Mouse (Mus musculus) MEL-GATA-1-ER (cell line): ENCODE results near the gene Pim1.
"Not testable (repeated sequence)": the region's sequence is repeated elsewhere in the genome, so short reads cannot be mapped to it uniquely, and the experiment has no call there.

ENCODE experiments used
- DNase-seq: peaks from one replicate; pipeline ENCODE4 v3.0.0-alpha.2; 2012; ENCODE audit warnings: low read depth; ENCODE audit errors: extremely low read depth

Gene Pim1

DNA sequence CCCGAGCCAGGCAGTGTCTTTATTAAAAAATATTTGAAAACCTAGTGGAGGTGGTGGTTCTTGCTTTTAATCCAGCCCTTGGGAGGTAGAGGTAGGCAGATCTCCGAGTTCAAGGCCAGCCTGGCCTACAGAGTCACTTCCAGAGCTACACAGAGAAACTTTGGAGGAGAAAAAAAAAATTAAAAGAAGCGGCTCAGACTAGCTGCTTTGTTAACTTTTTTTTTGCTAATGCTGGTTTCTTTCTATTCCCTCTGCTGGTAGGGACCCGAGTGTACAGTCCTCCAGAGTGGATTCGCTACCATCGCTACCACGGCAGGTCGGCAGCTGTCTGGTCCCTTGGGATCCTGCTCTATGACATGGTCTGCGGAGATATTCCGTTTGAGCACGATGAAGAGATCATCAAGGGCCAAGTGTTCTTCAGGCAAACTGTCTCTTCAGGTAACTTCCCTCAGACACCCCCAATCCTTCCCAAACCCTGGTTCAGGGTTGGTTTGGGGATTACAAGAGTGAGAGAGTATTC lies 3.0 kb downstream of the Pim1 start:
- DNase-seq, result no peak

DNA sequence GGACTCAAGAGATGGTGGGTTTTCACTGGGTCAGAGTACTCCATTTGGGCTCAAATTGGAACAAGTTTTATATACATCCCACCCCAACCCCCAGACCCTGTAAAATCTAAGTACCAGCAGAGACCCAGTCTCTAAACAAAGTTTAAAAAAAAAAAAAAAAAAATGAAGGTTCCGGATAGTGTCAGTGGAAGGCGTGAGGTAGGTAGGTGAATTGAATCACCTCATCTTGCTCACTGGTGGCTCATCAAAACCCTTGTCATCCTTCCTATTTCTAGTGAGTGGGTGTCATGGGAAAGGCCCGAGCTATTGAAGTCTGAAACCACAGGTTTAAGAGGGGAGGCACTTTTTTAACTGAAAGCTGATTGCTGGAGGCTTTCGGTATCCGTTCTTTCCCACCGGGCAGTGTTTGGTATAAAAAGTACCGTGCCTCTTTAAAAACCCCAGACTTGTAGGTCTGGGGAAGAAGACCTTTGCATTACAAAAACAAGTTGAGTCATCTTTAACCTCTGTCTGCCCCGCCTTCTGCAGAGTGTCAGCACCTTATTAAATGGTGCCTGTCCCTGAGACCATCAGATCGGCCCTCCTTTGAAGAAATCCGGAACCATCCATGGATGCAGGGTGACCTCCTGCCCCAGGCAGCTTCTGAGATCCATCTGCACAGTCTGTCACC lies 3.6 kb downstream of the Pim1 start:
- DNase-seq, result no peak

DNA sequence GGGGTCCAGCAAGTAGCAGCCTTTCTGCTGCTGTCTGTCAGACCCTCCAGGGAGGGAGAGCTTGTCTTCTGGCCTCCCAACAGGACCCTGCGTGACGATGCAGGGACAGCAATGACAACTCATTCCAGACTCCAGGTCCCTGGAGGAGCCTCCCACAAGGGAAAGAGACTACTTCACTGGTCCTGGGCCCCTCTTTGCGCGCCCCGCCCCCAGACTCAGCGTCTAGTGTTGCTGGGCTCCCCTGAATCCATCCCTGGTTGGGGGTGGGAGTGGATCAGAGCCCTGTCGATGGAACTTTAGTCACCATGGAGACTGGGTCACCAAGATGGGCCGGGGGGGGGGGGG lies 4.2 kb downstream of the Pim1 start:
- DNase-seq, result no peak

DNA sequence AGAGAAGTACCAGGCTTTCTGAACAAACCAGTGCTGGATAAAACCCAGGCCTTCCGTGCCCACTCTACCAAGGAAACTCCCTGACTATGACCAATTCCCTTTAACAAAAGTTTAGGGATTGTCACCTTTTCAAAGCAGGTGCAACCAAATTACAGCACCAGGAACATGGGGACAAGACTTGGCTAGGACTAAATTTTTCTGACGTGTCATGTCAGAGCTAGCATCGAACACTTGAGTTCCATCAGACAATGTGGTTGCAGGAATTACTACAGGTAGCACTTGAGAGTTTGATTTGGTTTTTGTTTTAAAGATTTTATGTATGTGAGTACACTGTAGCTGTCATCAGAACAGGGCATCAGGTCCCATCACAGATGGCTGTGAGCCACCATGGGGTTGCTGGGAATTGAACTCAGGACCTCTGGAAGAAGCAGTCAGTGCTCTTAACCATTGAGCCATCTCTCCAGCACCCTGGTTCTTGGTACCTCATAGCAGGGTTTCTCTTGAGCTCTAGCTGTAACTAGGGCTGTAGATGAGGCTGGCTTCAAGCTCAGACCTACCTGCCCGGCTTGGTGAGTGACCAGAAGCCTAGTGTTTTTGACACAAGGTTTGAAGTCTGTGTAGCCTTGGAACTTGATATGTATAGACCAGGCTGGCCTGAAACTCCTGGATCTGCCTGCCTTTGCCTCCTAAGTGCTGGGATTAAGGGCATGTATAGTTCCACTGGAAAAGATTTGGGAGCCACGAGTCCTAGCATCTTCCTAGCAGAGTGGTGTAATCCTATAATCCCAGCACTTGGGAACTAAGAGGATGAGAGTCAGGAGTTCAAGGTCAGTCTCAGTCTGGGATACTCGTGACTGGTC lies 5.9 kb downstream of the Pim1 start:
- DNase-seq, result no peak

DNA sequence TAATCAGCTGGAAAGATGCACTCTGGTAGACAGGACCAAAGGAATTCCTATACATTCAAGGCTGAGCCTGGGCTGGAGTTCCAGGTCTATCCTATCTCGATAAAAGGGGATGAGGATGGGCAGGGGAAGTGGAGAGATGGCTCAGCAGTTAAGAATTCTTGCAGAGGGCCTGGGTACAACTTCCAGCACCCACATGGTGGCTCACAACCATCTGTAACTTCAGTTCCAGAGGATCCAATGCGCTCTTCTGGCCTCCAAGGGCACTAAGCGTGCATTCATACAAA lies 6.5 kb downstream of the Pim1 start:
- DNase-seq, result no peak

DNA sequence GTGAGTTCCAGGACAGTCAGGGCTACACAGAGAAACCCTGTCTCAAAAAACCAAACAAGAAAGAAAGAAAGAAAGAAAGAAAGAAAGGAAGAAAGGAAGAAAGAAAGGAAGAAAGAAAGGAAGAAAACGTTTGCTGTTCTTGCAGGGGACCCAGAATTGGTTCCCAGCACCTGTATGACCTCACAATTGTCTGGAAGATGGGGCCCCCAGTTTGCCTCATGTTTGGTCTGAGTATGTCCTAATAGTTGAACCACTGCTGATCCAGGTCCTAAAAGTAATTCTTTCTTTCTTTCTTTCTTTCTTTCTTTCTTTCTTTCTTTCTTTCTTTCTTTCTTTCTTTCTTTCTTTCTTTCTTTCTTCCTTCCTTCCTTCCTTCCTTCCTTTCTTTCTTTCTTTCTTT lies 6.9 kb downstream of the Pim1 start:
- DNase-seq, result not testable (repeated sequence)

DNA sequence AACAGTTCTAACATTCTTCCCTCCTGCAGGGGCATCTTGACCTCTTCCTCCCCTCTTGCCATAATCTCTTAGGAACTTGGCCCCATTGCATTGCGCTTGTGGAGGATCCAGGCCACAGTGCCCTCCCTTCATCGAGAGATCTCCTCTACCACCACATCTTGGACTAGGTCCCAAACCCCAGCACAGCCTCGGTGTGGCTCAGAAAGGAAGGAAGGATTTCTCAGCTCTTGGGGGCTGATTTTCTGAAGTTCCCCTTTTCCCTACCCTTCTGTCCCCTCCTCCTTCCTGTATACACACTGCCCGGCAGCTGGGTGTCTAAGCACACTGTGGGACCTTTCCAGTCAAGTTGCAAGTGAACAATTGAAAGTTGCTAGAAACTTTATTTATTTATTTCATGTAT lies 7.5 kb downstream of the Pim1 start:
- DNase-seq, result peak; percentile 95

DNA sequence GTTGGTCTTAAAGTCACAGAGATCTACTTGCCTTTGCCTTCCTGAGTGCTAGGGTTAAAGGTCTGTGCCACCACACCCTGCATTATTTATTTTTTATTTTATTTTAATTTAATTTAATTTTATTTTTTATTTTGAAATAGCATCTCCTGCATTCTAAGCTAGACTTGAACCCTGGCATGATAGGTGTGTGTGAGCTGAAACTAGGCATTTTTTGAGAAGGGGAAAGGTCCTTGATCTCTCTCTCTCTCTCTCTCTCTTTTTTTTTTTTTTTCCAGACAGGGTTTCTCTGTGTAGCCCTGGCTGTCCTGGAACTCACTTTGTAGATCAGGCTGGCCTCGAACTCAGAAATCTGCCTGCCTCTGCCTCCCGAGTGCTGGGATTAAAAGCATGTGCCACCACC lies 8.4 kb downstream of the Pim1 start:
- DNase-seq, result not testable (repeated sequence)

DNA sequence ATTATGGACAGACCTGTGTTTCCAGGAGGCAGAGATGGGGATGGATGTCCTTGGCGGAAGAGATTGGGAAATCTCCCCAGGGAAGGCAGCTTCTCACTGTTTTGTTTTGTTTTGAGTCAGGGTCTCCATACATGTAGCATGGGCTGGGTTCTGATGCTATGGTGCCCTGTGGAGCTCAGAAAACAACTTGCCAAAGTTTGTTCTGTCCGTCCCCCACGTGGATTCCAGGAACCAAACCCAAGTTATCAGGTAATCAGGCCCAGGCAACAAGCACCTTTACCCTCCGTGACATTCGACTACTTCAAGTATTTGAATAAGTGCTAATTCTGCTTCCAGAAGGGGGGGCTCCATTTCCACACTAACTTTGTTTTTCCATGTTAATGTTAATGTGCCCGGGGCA lies 9.0 kb downstream of the Pim1 start:
- peak; percentile 50 for DNase-seq

DNA sequence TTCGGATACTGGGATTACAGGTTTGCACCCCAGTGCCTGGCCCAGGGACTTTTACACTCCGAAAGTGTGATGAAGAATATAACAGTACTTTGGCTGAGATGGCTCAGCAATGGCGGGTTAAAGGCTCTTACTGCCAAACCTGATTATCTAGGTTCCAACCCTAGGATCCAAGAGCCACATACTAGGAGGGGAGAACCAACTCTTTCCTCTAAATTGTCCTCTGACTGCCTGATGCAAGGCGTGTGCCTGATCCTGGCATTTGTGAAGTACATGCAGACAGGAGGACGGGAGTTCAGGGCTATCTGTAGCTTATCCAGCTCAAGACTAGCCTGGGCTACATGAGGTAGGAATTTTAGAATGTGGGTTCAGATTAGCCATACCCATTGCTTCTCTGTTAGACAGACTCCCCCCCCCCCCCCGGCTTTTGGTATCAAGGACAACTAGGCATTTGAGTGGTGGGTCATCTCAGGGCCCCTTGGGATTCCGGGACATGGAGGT lies 9.7 kb downstream of the Pim1 start:
- DNase-seq, result peak; percentile 57

DNA sequence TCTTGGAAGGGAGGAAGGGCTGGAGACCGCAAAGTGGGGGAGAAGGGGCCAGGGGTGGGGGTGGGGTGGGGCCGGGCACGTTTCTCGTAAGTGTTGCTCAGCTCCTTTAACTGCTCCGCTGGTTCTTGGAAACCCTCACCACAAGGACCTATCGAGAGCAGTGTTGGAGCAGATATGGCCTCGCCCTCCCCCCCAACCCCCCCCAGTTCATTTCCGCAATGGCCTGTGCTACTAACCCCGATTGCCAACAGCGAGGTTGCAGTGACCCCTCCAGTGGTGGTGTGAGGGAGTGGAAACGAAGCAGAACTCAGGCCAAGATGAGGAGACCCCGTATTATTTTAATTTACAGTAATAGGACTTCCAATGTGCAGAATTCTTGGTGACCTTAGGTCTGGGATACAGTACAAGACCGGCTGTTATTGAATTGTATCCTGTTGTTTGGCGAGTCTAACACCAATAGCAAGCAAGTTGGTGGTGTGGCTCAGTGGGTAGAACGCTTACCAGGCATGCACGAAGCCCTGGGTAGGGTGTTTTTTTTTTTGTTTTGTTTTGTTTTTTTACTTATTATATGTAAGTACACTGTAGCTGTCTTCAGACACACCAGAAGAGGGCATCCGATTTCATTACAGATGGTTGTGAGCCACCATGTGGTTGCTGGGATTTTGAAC lies 10.4 kb downstream of the Pim1 start:
- DNase-seq, result peak; percentile 98

DNA sequence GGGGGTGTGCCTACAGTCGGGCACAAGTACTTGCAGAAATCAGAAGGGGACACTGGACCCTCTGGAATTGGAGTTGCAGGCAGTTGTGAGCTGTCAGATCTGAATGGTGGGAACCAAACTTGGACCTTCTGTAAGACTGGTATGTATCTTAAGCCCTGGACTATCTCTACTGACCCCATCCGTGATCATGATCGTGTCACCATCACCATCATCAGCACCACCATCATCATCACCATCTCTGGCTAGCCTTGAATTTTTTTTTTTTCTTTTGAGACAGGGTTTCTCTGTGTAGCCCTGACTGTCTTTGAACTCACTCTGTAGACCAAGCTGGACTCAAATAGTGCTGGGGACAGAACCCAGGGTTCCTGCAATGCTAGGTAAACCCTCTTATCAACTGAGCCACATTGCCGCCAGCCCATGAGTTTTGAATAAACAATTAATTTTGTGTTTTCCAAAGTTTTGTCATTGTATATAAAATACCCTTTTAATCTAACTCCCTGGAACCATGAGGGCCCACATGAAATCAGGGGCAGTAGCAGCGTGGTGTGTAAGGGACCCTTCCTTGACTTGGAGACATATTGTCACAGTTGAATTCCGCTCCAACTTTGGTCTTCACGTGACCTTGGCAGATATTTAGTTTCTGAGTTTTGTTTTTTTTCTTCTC lies 11.6 kb downstream of the Pim1 start:
- DNase-seq, result peak; percentile 41

DNA sequence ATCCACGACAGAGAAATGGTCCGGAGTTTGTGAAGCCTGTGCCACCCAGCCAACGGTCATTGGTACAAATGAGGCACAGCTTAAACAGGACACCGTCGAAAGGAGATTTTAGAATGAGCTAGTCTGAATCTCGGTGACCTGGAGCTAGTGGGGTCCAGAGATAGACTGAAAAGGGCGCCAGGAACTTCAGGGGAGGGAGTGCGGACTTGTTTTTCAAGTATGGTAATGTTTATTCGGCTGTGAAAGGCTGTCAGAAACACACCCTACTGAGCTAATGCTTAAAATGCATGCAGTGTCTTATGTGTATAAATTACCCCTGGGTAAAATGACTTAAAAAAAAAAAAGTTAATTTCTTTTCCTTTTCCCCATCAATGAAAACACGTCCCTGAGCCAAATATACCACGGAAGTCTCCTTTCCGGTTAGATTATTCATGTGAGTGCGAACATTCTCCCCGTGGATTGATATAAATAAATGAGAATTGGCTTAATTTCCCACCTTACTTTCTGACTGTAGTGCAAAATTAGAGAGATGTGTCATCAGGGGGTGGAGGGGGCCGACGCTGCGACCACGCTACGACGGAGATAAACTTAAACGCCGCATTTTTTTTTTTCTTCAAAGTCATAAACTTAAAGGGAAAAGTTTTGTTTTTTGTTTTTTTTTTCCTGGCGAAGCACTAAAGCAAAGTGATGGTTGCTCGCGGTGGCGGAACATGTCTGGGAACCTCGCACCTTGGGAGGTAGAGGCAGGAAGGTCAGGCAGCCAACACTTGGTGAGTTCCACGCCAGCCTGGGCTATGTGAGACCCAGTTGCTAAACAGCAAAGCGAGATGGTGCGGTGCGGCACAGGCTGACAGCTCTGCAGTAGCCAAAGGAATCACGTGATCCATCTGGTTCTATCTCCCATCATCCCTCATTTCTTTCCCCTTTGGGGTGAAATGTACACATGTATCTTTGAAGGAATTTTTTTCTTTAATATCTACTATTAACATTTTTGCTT lies 12.4 kb downstream of the Pim1 start:
- DNase-seq, result peak; percentile 55

DNA sequence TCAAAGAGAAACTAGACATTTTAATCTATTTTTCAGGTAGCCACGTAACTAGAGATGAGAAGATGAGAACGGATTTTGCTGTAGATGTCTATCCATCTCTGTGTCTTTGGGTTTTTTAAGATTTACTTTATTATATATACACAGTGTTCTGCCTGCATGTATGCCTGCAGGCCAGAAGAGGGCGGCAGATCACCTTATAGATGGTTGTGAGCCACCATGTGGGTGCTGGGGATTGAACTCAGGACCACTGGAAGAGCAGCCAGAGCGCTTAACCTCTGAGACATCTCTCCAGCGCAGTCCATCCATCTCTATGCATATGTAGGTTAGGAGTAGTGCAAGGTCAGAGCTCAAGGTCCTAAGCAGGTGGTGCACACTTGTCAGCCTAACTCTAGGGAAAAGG lies 13.1 kb downstream of the Pim1 start:
- DNase-seq, result no peak

DNA sequence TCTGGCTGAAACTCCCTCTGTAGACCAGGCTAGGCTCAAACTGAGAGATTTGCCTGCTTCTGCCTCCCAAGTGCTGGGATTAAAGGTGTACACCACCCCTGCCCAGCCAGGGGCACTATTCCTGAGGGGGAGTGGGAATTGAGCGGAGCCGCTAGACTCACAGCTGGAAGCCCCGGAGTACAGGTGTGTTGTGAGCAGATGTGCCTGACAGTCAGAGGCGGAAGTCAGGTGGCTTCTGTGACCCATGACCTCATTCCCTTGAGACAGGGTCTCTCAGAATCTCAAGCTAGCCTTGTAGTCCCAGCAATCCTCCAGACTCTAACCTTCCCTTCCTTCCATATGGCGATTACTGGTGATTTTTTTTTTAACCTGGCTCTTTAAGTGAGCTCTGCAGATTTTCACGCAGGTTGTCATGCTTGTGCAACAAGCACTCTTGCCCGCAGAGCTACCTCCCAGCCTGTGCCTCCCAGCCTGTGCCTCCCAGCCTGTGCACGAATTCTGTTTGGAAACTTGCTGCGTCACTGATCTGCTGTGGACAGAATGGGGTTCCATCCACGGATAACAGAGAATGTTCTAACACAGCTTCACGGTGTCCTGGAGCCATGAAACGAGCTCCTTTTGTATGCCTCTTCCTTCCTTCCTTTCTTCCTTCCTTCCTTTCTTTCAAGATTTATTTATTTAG lies 18.5 kb downstream of the Pim1 start:
- no peak for DNase-seq

DNA sequence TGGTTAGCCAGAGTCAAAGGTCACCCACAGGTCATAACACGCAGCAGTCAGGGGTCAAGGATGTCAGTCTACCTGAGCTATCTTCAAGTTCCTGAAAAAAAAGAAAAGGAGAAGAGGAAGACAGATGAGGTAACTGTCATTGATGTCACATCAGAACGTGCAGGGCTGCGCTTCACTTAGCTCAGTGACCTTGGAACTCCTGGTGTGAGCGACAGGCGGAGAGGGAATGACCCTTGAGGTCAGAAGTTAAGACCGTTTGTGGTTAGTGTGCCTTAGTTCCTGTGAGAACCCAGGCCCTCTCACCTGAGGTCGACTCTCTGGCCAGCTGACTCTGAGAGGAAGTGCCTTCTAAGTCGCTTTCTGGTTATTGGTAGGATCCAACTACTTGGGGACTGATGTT lies 20.1 kb downstream of the Pim1 start:
- no peak for DNase-seq

DNA sequence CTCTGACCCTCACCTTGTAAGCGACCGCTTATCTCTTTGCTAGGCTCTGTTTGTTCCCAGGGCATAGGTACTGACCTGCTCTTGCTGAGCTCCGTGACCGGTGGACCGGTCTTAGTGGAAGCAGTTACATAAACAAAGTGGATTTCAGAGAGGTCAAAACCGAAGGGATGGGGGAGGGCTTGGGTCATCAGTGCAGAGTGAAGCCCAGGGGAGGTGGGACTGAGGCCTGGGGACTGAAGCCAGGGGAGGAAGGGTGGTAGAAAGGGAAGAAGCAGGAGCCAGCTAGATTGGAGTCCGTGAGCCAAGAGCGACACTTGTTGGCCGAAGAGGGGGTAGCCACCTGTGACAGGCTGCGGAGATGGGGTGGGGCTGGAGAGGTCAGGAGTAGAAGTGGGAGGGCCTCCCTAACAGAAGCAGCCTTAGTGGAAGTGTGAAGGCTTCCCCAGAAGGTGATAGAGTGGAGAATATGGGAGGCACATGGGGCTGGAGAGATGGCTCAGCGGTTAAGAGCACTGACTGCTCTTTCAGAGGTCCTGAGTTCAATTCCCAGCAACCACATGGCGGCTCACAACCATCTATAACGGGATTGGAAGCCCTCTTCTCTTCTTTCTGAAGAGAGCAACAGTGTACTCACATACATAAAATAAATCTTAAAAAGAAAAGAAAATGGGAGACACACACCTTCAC lies 22.6 kb downstream of the Pim1 start:
- DNase-seq, result no peak

DNA sequence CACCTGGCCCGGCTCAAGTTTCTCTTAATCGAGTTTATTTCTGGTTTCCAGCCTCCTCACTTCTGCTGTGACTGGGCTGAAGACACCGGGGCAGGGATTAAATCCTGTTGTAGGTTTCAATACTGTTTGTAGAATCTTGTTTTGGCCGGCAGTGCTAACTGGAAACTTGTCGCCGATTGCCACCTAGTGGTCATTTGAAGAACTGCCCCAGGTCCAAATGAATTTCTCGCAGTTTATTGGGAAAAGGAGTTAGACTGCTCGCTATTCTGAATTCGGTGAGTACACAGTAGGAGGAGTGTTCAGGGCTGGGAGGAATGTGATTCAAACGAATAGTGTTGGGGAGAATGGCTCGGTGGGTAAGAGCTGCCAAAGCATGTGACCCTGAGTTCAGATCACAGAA lies 23.9 kb downstream of the Pim1 start:
- no peak for DNase-seq

DNA sequence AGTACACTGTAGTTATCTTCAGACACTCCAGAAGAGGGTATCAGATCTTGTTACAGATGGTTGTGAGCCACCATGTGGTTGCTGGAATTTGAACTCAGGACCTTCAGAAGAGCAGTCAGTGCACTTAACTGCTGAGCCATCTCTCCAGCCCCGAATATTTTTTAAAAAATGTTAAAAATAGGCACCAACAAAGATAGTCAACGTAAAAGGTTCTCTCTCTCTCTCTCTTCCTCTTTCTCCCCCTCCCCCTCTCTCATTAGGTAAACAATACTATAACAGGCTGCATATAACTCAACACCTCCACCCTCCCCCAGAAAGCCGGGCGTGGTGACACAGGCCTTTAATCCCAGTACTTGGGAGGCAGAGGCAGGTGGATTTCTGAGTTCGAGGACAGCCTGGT lies 28.1 kb downstream of the Pim1 start:
- DNase-seq, result not testable (repeated sequence)
